Mouse (Mus musculus): ENCODE measurements around the gene Sorl1.

DNA sequence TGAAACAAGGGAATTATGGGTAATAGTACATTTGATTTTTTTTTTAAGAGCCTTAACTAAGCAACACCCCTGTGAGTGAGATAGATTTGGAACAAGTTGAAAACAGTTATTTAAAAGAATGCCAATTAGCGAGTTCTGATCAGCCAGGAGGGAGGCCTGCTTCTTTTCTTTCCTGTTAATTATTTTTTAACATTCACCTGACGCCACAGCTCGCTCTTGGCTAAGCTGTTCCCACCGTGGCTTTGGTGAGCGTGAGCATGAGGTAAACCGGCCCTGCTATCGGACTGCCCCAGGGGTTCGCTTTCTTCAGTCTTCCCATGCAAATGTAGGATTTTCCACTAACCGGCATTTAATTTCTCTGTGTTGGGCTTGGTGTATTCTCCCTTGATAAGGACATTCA, 128.8 kb downstream of the Sorl1 start:
- TF ChIP-seq CTCF (IDR thresholded peaks at IDR 0.05; ENCODE audit: low read depth): no peak
- TF ChIP-seq EP300 (IDR thresholded peaks at IDR 0.05; ENCODE audit: low read depth): no peak
